Mouse (Mus musculus): ENCODE data around the gene Rab3b.
"Not testable (repeated sequence)": the region's sequence is repeated elsewhere in the genome, so short reads cannot be mapped to it uniquely, and the experiment has no call there.

Rab3b gene

GRCm38 (mm10) chr4:108900421-108900820, 21.6 kb downstream of the Rab3b start:
- no peak for DNase-seq

GRCm38 (mm10) chr4:108902886-108903285, 24.0 kb downstream of the Rab3b start:
- no peak for DNase-seq

GRCm38 (mm10) chr4:108903346-108903745, 24.5 kb downstream of the Rab3b start:
- DNase-seq = no peak

- DNase-seq = no peak
Measured at GRCm38 (mm10) chr4:108904076-108904475, 25.2 kb downstream of the Rab3b start.

GRCm38 (mm10) chr4:108904790-108905189, 25.9 kb downstream of the Rab3b start:
- no peak for DNase-seq

- DNase-seq = peak; percentile 61
Measured at GRCm38 (mm10) chr4:108905859-108906258, 27.0 kb downstream of the Rab3b start.

- DNase-seq = no peak
Measured at GRCm38 (mm10) chr4:108907475-108907874, 28.6 kb downstream of the Rab3b start.

GRCm38 (mm10) chr4:108909872-108910425, 31.1 kb downstream of the Rab3b start:
- no peak for DNase-seq

GRCm38 (mm10) chr4:108911866-108912265, 33.0 kb downstream of the Rab3b start:
- no peak for DNase-seq

GRCm38 (mm10) chr4:108913180-108913579, 34.3 kb downstream of the Rab3b start:
- no peak for DNase-seq

GRCm38 (mm10) chr4:108914391-108914790, 35.5 kb downstream of the Rab3b start:
- no peak for DNase-seq

- no peak for DNase-seq
Measured at GRCm38 (mm10) chr4:108915101-108915500, 36.2 kb downstream of the Rab3b start.

- DNase-seq = no peak
Measured at GRCm38 (mm10) chr4:108917654-108918053, 38.8 kb downstream of the Rab3b start.

- not testable (repeated sequence) for DNase-seq
Measured at GRCm38 (mm10) chr4:108927945-108928344, 49.1 kb downstream of the Rab3b start.

- no peak for DNase-seq
Measured at GRCm38 (mm10) chr4:108933163-108933562, 54.3 kb downstream of the Rab3b start.

GRCm38 (mm10) chr4:108934856-108935255, 56.0 kb downstream of the Rab3b start:
- DNase-seq = no peak

GRCm38 (mm10) chr4:108937848-108938771, 59.2 kb downstream of the Rab3b start:
- peak; percentile 72 for DNase-seq

- no peak for DNase-seq
Measured at GRCm38 (mm10) chr4:108940681-108941473, 62.0 kb downstream of the Rab3b start.

GRCm38 (mm10) chr4:108942171-108942570, 63.3 kb downstream of the Rab3b start:
- DNase-seq = no peak

GRCm38 (mm10) chr4:108942986-108943720, 64.3 kb downstream of the Rab3b start:
- no peak for DNase-seq

- DNase-seq = peak; percentile 74
Measured at GRCm38 (mm10) chr4:108949168-108949567, 70.3 kb downstream of the Rab3b start.

GRCm38 (mm10) chr4:108950201-108950600, 71.3 kb downstream of the Rab3b start:
- no peak for DNase-seq

- no peak for DNase-seq
Measured at GRCm38 (mm10) chr4:108951663-108952062, 72.8 kb downstream of the Rab3b start.

All from layer of hippocampus, adult 9-11 months (tissue).